Mouse (Mus musculus) stomach, embryonic 15.5 days (tissue): ENCODE data around the gene 1700018B08Rik. TPM values are rescaled to one million over a fixed set of nuclear protein-coding genes. Genes with fewer than 3 reads are reported as not detected.

ENCODE experiments used
- ATAC-seq: fragments of 200-750 bp; cut with Nextera tagmentation; 2 replicates; pipeline ENCODE4 v1.8.0; 2017; ENCODE audit warnings: low read depth, moderate number of reproducible peaks, moderate TSS enrichment; ENCODE audit not compliant: insufficient read depth, low FRiP score
- H3K27ac ChIP-seq: fragments of 300-500 bp; sonication (generic); 2 replicates; pipeline ENCODE4 v1.5.1; 2015; ENCODE audit warnings: mild to moderate bottlenecking, inconsistent platforms
- H3K27me3 ChIP-seq: fragments of 300-500 bp; sonication (generic); replicated peaks from 2 replicates; pipeline ENCODE4 v1.6.1; 2015; ENCODE audit warnings: inconsistent platforms
- H3K36me3 ChIP-seq: fragments of 300-500 bp; sonication (generic); 2 replicates; pipeline ENCODE4 v1.6.1; 2015; ENCODE audit warnings: inconsistent platforms
- H3K4me1 ChIP-seq: fragments of 300-500 bp; sonication (generic); 2 replicates; pipeline ENCODE4 v1.6.1; 2015; ENCODE audit warnings: inconsistent platforms
- H3K4me2 ChIP-seq: fragments of 300-500 bp; sonication (generic); 2 replicates; pipeline ENCODE4 v1.6.1; 2015; ENCODE audit warnings: mild to moderate bottlenecking, inconsistent platforms
- H3K4me3 ChIP-seq: fragments of 300-500 bp; sonication (generic); replicated peaks from 2 replicates; pipeline ENCODE4 v1.5.1; 2015; ENCODE audit warnings: inconsistent platforms
- H3K9ac ChIP-seq: fragments of 300-500 bp; sonication (generic); 2 replicates; pipeline ENCODE4 v1.6.1; 2015; ENCODE audit warnings: inconsistent platforms
- H3K9me3 ChIP-seq: fragments of 300-500 bp; sonication (generic); 2 replicates; pipeline ENCODE4 v1.6.1; 2016; ENCODE audit warnings: inconsistent platforms
- WGBS: fragments of 180-500 bp; shearing (Covaris S2); methylation state at CpG from one replicate; pipeline ENCODE4 v1.1.7; 2015; 5-methylcytosine and 5-hydroxymethylcytosine counted together
- polyA plus RNA-seq: library from polyadenylated mRNA; unstranded; fragments of >200 nt; fragmentation: Nextera tagmentation; extraction: Ambion mirVana; gene quantifications from 2 replicates; pipeline ENCODE4 v1.2.1, GENCODE M21; 2015

1700018B08Rik gene
- polyA plus RNA-seq, 1 experiment from 2014 or later, result not detected

- WGBS, result 92% methylated on average over 7 of the region's 7 CpGs
Measured at GRCm38 (mm10) chr8:121560432-121561100, 16.4 kb upstream of the 1700018B08Rik start.

GRCm38 (mm10) chr8:121559801-121560200, 15.7 kb upstream of the 1700018B08Rik start:
- no peaks in the 10 kb centered on the region for H3K4me1 ChIP-seq
- no peaks in the 10 kb centered on the region for H3K9me3 ChIP-seq
- H3K4me2 ChIP-seq, result no peak overlapping the region
- 89% methylated on average over 12 of the region's 12 CpGs for WGBS
- ATAC-seq, result no peak
- H3K27me3 ChIP-seq, result no peaks in the 10 kb centered on the region
- H3K36me3 ChIP-seq, result peaks cover 26% of the 10 kb centered on the region
- no peak overlapping the region for H3K4me3 ChIP-seq
- no peak overlapping the region for H3K9ac ChIP-seq
- no peak overlapping the region for H3K27ac ChIP-seq

More at GRCm38 (mm10) chr8:121560432-121561100, 16.4 kb upstream of the 1700018B08Rik start:
- Histone ChIP-seq H3K9me3 (no peaks in the 10 kb centered on the region), H3K36me3 (peaks cover 19% of the 10 kb centered on the region; the same call in 1 of the 2 replicates), H3K4me3 (no peak overlapping the region), H3K27me3 (no peaks in the 10 kb centered on the region), H3K4me1 (no peaks in the 10 kb centered on the region), H3K27ac (no peak overlapping the region), H3K4me2 (no peak overlapping the region), H3K9ac (no peak overlapping the region)
- ATAC-seq, result no peak

- no peak overlapping the region for H3K4me2 ChIP-seq
- no peak overlapping the region for H3K9ac ChIP-seq
- WGBS, result 87% methylated on average over 16 of the region's 16 CpGs
- H3K4me1 ChIP-seq, result no peaks in the 10 kb centered on the region
- H3K4me3 ChIP-seq, result no peak overlapping the region
- no peak for ATAC-seq
- H3K36me3 ChIP-seq, result peaks cover 38% of the 10 kb centered on the region
- no peak overlapping the region for H3K27ac ChIP-seq
- H3K27me3 ChIP-seq, result no peaks in the 10 kb centered on the region
- no peaks in the 10 kb centered on the region for H3K9me3 ChIP-seq
Measured at GRCm38 (mm10) chr8:121558538-121558937, 14.4 kb upstream of the 1700018B08Rik start.

GRCm38 (mm10) chr8:121557746-121558145, 13.6 kb upstream of the 1700018B08Rik start:
- Histone ChIP-seq H3K4me3 (no peak overlapping the region), H3K27me3 (no peaks in the 10 kb centered on the region), H3K4me2 (no peak overlapping the region), H3K36me3 (peaks cover 45% of the 10 kb centered on the region), H3K27ac (no peak overlapping the region), H3K4me1 (no peaks in the 10 kb centered on the region), H3K9ac (no peak overlapping the region), H3K9me3 (no peaks in the 10 kb centered on the region)
- ATAC-seq, result no peak
- WGBS, result 87% methylated on average over 11 of the region's 11 CpGs

- H3K4me1 ChIP-seq, result no peaks in the 10 kb centered on the region
Measured at GRCm38 (mm10) chr8:121553831-121554475, 9.8 kb upstream of the 1700018B08Rik start.

GRCm38 (mm10) chr8:121552506-121552905, 8.4 kb upstream of the 1700018B08Rik start:
- Histone ChIP-seq H3K4me3 (no peak overlapping the region), H3K4me2 (no peak overlapping the region), H3K27me3 (no peaks in the 10 kb centered on the region), H3K9me3 (no peaks in the 10 kb centered on the region), H3K36me3 (peaks cover 29% of the 10 kb centered on the region), H3K4me1 (no peaks in the 10 kb centered on the region), H3K9ac (no peak overlapping the region), H3K27ac (no peak overlapping the region)
- no peak for ATAC-seq
- 79% methylated on average over 9 of the region's 9 CpGs for WGBS

More at GRCm38 (mm10) chr8:121553831-121554475, 9.8 kb upstream of the 1700018B08Rik start:
- H3K4me3 ChIP-seq, result no peak overlapping the region
- H3K27ac ChIP-seq, result no peak overlapping the region
- no peak for ATAC-seq
- no peaks in the 10 kb centered on the region for H3K27me3 ChIP-seq
- no peak overlapping the region for H3K4me2 ChIP-seq
- peaks cover 39% of the 10 kb centered on the region for H3K36me3 ChIP-seq
- WGBS, result 94% methylated on average over 32 of the region's 32 CpGs
- H3K9ac ChIP-seq, result no peak overlapping the region
- H3K9me3 ChIP-seq, result no peaks in the 10 kb centered on the region

- Histone ChIP-seq H3K4me3 (no peak overlapping the region), H3K4me2 (no peak overlapping the region), H3K27ac (no peak overlapping the region), H3K9ac (no peak overlapping the region), H3K36me3 (peaks cover 29% of the 10 kb centered on the region), H3K4me1 (no peaks in the 10 kb centered on the region), H3K9me3 (no peaks in the 10 kb centered on the region), H3K27me3 (no peaks in the 10 kb centered on the region)
- ATAC-seq, result no peak
- WGBS, result 66% methylated on average over 24 of the region's 24 CpGs
Measured at GRCm38 (mm10) chr8:121551065-121551985, 7.2 kb upstream of the 1700018B08Rik start.

- H3K4me2 ChIP-seq, result no peak overlapping the region
- no peak for ATAC-seq
- no peaks in the 10 kb centered on the region for H3K9me3 ChIP-seq
- H3K9ac ChIP-seq, result no peak overlapping the region
- H3K4me1 ChIP-seq, result no peaks in the 10 kb centered on the region
- H3K4me3 ChIP-seq, result no peak overlapping the region
- peaks cover 24% of the 10 kb centered on the region for H3K36me3 ChIP-seq
- H3K27me3 ChIP-seq, result no peaks in the 10 kb centered on the region
- H3K27ac ChIP-seq, result no peak overlapping the region
- 79% methylated on average over 6 of the region's 6 CpGs for WGBS
Measured at GRCm38 (mm10) chr8:121550056-121550455, 5.9 kb upstream of the 1700018B08Rik start.

GRCm38 (mm10) chr8:121547132-121547531, 3.0 kb upstream of the 1700018B08Rik start:
- H3K9ac ChIP-seq, result no peak overlapping the region
- no peaks in the 10 kb centered on the region for H3K9me3 ChIP-seq
- H3K27ac ChIP-seq, result no peak overlapping the region
- WGBS, result 7% methylated on average over 7 of the region's 7 CpGs
- ATAC-seq, result no peak
- no peaks in the 10 kb centered on the region for H3K4me1 ChIP-seq
- no peak overlapping the region for H3K4me3 ChIP-seq
- H3K4me2 ChIP-seq, result no peak overlapping the region
- no peaks in the 10 kb centered on the region for H3K27me3 ChIP-seq
- 0 out of 2 replicates have a peak, but pooled peaks cover 3% of the 10 kb centered on the region for H3K36me3 ChIP-seq

GRCm38 (mm10) chr8:121544936-121545335, 816 bp upstream of the 1700018B08Rik start:
- WGBS, result 69% methylated on average over 11 of the region's 11 CpGs
- Histone ChIP-seq H3K9me3 (no peaks in the 10 kb centered on the region), H3K27ac (no peak overlapping the region)

GRCm38 (mm10) chr8:121542901-121543300, 1.2 kb downstream of the 1700018B08Rik start:
- Histone ChIP-seq H3K9ac (no peak overlapping the region), H3K9me3 (no peaks in the 10 kb centered on the region), H3K36me3 (no peaks in the 10 kb centered on the region), H3K4me2 (no peak overlapping the region), H3K27ac (no peak overlapping the region), H3K4me1 (no peaks in the 10 kb centered on the region), H3K4me3 (no peak overlapping the region), H3K27me3 (0 out of 2 replicates have a peak, but pooled peaks cover 4% of the 10 kb centered on the region)
- WGBS, result 58% methylated on average over 13 of the region's 13 CpGs
- no peak for ATAC-seq

More at GRCm38 (mm10) chr8:121544936-121545335, 816 bp upstream of the 1700018B08Rik start:
- Histone ChIP-seq H3K4me3 (no peak overlapping the region), H3K4me1 (no peaks in the 10 kb centered on the region), H3K4me2 (no peak overlapping the region), H3K27me3 (no peaks in the 10 kb centered on the region), H3K9ac (no peak overlapping the region), H3K36me3 (no peaks in the 10 kb centered on the region)
- ATAC-seq, result no peak
